Mouse (Mus musculus) forebrain, embryonic 11.5 days (tissue): Measurements from ENCODE around the gene Ints4. TPM values are rescaled to one million over a fixed set of nuclear protein-coding genes. Genes with fewer than 3 reads are reported as not detected.

ENCODE experiments used
- ATAC-seq: fragments of 200-750 bp; cut with Nextera tagmentation; replicated peaks from 2 replicates; pipeline ENCODE4 v1.8.0; 2017; ENCODE audit warnings: moderate TSS enrichment; ENCODE audit not compliant: low FRiP score
- DNase-seq: peaks from one replicate; pipeline ENCODE4 v3.0.0-alpha.2; 2017; ENCODE audit warnings: low spot score
- H3K27ac ChIP-seq: fragments of 300-500 bp; sonication (generic); 2 replicates; pipeline ENCODE4 v1.5.1; 2014; ENCODE audit warnings: low read depth, low read length
- H3K27me3 ChIP-seq: fragments of 300-500 bp; sonication (generic); 2 replicates; pipeline ENCODE4 v1.6.1; 2014; ENCODE audit warnings: mild to moderate bottlenecking, low read length, mixed read lengths; ENCODE audit not compliant: control insufficient read depth, insufficient read depth
- H3K36me3 ChIP-seq: fragments of 300-500 bp; sonication (generic); 2 replicates; pipeline ENCODE4 v1.6.1; 2014; ENCODE audit warnings: mild to moderate bottlenecking, low read length, moderate library complexity, mixed read lengths; ENCODE audit not compliant: control insufficient read depth, insufficient read depth
- H3K4me1 ChIP-seq: fragments of 300-500 bp; sonication (generic); replicated peaks from 2 replicates; pipeline ENCODE4 v1.6.1; 2014; ENCODE audit warnings: low read length, mixed read lengths; ENCODE audit not compliant: control insufficient read depth, insufficient read depth
- H3K4me2 ChIP-seq: fragments of 300-500 bp; sonication (generic); 2 replicates; pipeline ENCODE4 v1.6.1; 2014; ENCODE audit warnings: low read depth, mild to moderate bottlenecking, low read length, moderate library complexity, mixed read lengths; ENCODE audit not compliant: severe bottlenecking
- H3K4me3 ChIP-seq: fragments of 300-500 bp; sonication (generic); 2 replicates; pipeline ENCODE4 v1.5.1; 2014; ENCODE audit warnings: low read depth, low read length
- H3K9ac ChIP-seq: fragments of 300-500 bp; sonication (generic); 2 replicates; pipeline ENCODE4 v1.6.1; 2014; ENCODE audit warnings: low read length
- H3K9me3 ChIP-seq: fragments of 300-500 bp; sonication (generic); 2 replicates; pipeline ENCODE4 v1.6.1; 2016; ENCODE audit warnings: low read length, mixed read lengths; ENCODE audit not compliant: control insufficient read depth
- WGBS: fragments of 180-500 bp; shearing (Covaris S2); extraction: QIAGEN DNeasy Blood & Tissue Kit; methylation state at CpG from one replicate; pipeline ENCODE4 v1.1.7; 2014; 5-methylcytosine and 5-hydroxymethylcytosine counted together
- polyA plus RNA-seq: library from polyadenylated mRNA; unstranded; fragments of >200 nt; fragmentation: Nextera tagmentation; extraction: Ambion mirVana; gene quantifications from 2 replicates; pipeline ENCODE4 v1.2.1, GENCODE M21; 2014

Gene Ints4
- polyA plus RNA-seq, 1 experiment from 2014 or later = 63.4 TPM

GRCm38 (mm10) chr7:97453141-97453921 lies 27.4 kb upstream of the Ints4 start:
- peak overlapping the region; percentile 56 for H3K4me2 ChIP-seq
- WGBS = 8% methylated on average over 27 of the region's 27 CpGs
- H3K9me3 ChIP-seq = no peaks in the 10 kb centered on the region; the same call in 1 of the 2 replicates
- no peaks in the 10 kb centered on the region for H3K27me3 ChIP-seq
- 0 out of 2 replicates have a peak, but pooled peaks cover 3% of the 10 kb centered on the region for H3K4me1 ChIP-seq
- H3K9ac ChIP-seq = peak overlapping the region; percentile 40
- H3K27ac ChIP-seq = no peak overlapping the region
- DNase-seq = peak; percentile 56
- peak; percentile 49 for ATAC-seq
- H3K36me3 ChIP-seq = no peaks in the 10 kb centered on the region
- peak overlapping the region; percentile 23 for H3K4me3 ChIP-seq

GRCm38 (mm10) chr7:97454795-97455194 lies 26.0 kb upstream of the Ints4 start:
- Histone ChIP-seq H3K27ac (no peak overlapping the region), H3K36me3 (no peaks in the 10 kb centered on the region), H3K9me3 (no peaks in the 10 kb centered on the region), H3K4me3 (no peak overlapping the region), H3K27me3 (no peaks in the 10 kb centered on the region), H3K4me1 (0 out of 2 replicates have a peak, but pooled peaks cover 3% of the 10 kb centered on the region), H3K4me2 (no peak overlapping the region), H3K9ac (no peak overlapping the region)
- ATAC-seq = no peak
- WGBS = 95% methylated on average over 10 of the region's 10 CpGs
- no peak for DNase-seq

GRCm38 (mm10) chr7:97455577-97455976 lies 25.2 kb upstream of the Ints4 start:
- 77% methylated on average over 3 of the region's 3 CpGs for WGBS
- DNase-seq = no peak

GRCm38 (mm10) chr7:97473001-97473400 lies 7.8 kb upstream of the Ints4 start:
- no peaks in the 10 kb centered on the region for H3K4me1 ChIP-seq
- H3K27ac ChIP-seq = no peak overlapping the region
- no peak overlapping the region for H3K9ac ChIP-seq
- no peak overlapping the region for H3K4me3 ChIP-seq
- no peaks in the 10 kb centered on the region for H3K36me3 ChIP-seq
- no peaks in the 10 kb centered on the region for H3K9me3 ChIP-seq
- ATAC-seq = no peak
- no peak overlapping the region for H3K4me2 ChIP-seq
- no peaks in the 10 kb centered on the region for H3K27me3 ChIP-seq
- 86% methylated on average over 5 of the region's 5 CpGs for WGBS
- no peak for DNase-seq

More at GRCm38 (mm10) chr7:97455577-97455976, 25.2 kb upstream of the Ints4 start:
- H3K9ac ChIP-seq = no peak overlapping the region
- H3K4me3 ChIP-seq = no peak overlapping the region
- 0 out of 2 replicates have a peak, but pooled peaks cover 3% of the 10 kb centered on the region for H3K4me1 ChIP-seq
- H3K27ac ChIP-seq = no peak overlapping the region
- no peak for ATAC-seq
- H3K9me3 ChIP-seq = no peaks in the 10 kb centered on the region
- H3K27me3 ChIP-seq = no peaks in the 10 kb centered on the region
- H3K36me3 ChIP-seq = no peaks in the 10 kb centered on the region
- H3K4me2 ChIP-seq = no peak overlapping the region

- Histone ChIP-seq H3K27ac (no peak overlapping the region), H3K4me1 (peaks cover 4% of the 10 kb centered on the region), H3K27me3 (no peaks in the 10 kb centered on the region), H3K4me3 (no peak overlapping the region), H3K9ac (no peak overlapping the region), H3K36me3 (no peaks in the 10 kb centered on the region; the same call in 1 of the 2 replicates), H3K4me2 (no peak overlapping the region), H3K9me3 (no peaks in the 10 kb centered on the region)
- WGBS = 69% methylated on average over 3 of the region's 3 CpGs
- DNase-seq = no peak
- ATAC-seq = no peak
Observed at GRCm38 (mm10) chr7:97479349-97479748, 1.4 kb upstream of the Ints4 start.

GRCm38 (mm10) chr7:97480290-97480689 lies 466 bp upstream of the Ints4 start:
- Histone ChIP-seq H3K4me3 (peak overlapping the region; percentile 58; the same call in 1 of the 2 replicates), H3K9me3 (no peaks in the 10 kb centered on the region), H3K4me1 (peaks cover 4% of the 10 kb centered on the region), H3K27ac (no peak overlapping the region), H3K36me3 (peaks cover 3% of the 10 kb centered on the region; the same call in 1 of the 2 replicates), H3K4me2 (peak overlapping the region; percentile 88; the same call in 1 of the 2 replicates), H3K9ac (no peak overlapping the region; the same call in 1 of the 2 replicates), H3K27me3 (no peaks in the 10 kb centered on the region)
- ATAC-seq (0 out of 2 replicates have a peak, but pooled peaks have one; percentile 23), DNase-seq (no peak)
- WGBS = 30% methylated on average over 3 of the region's 3 CpGs

- ATAC-seq = no peak
- peaks cover 3% of the 10 kb centered on the region; the same call in 1 of the 2 replicates for H3K36me3 ChIP-seq
- H3K27me3 ChIP-seq = no peaks in the 10 kb centered on the region
- no peak overlapping the region for H3K9ac ChIP-seq
- WGBS = 83% methylated on average over 2 of the region's 2 CpGs
- H3K4me1 ChIP-seq = peaks cover 4% of the 10 kb centered on the region
- no peak overlapping the region for H3K4me2 ChIP-seq
- no peak for DNase-seq
- no peak overlapping the region for H3K27ac ChIP-seq
- H3K9me3 ChIP-seq = no peaks in the 10 kb centered on the region
- H3K4me3 ChIP-seq = no peak overlapping the region
Observed at GRCm38 (mm10) chr7:97483378-97483777, 2.6 kb downstream of the Ints4 start.

- H3K27me3 ChIP-seq = no peaks in the 10 kb centered on the region
- no peak overlapping the region for H3K27ac ChIP-seq
- no peaks in the 10 kb centered on the region for H3K9me3 ChIP-seq
- 75% methylated on average over 3 of the region's 3 CpGs for WGBS
- no peak overlapping the region for H3K4me2 ChIP-seq
- H3K36me3 ChIP-seq = peaks cover 4% of the 10 kb centered on the region; the same call in 1 of the 2 replicates
- no peak overlapping the region for H3K9ac ChIP-seq
- DNase-seq (no peak), ATAC-seq (no peak)
- H3K4me1 ChIP-seq = no peaks in the 10 kb centered on the region
- no peak overlapping the region for H3K4me3 ChIP-seq
Observed at GRCm38 (mm10) chr7:97491157-97491556, 10.4 kb downstream of the Ints4 start.
